Mouse (Mus musculus) midbrain, postnatal 0 days (tissue): ENCODE data around the gene Nav2. TPM values are rescaled to one million over a fixed set of nuclear protein-coding genes. Genes with fewer than 3 reads are reported as not detected.

Source experiments
- ATAC-seq: fragments of 200-750 bp; cut with Nextera tagmentation; 2 replicates; pipeline ENCODE4 v1.8.0; 2017; ENCODE audit warnings: moderate number of reproducible peaks, mild to moderate bottlenecking, moderate TSS enrichment, moderate library complexity; ENCODE audit not compliant: low FRiP score
- DNase-seq: peaks from one replicate; pipeline ENCODE4 v3.0.0-alpha.2; 2015; ENCODE audit warnings: low spot score
- H3K27ac ChIP-seq: fragments of 300-500 bp; sonication (generic); 2 replicates; pipeline ENCODE4 v1.5.1; 2014; ENCODE audit warnings: low read depth, mild to moderate bottlenecking, low read length, mixed read lengths
- H3K27me3 ChIP-seq: fragments of 300-500 bp; sonication (generic); 2 replicates; pipeline ENCODE4 v1.6.1; 2014; ENCODE audit warnings: low read length, control low read depth, mixed read lengths; ENCODE audit not compliant: insufficient read depth
- H3K36me3 ChIP-seq: fragments of 300-500 bp; sonication (generic); 2 replicates; pipeline ENCODE4 v1.6.1; 2014; ENCODE audit warnings: low read length, control low read depth, mixed read lengths; ENCODE audit not compliant: insufficient read depth
- H3K4me1 ChIP-seq: fragments of 300-500 bp; sonication (generic); 2 replicates; pipeline ENCODE4 v1.6.1; 2014; ENCODE audit warnings: mild to moderate bottlenecking, control low read depth, antibody characterized with exemption, low read length, mixed read lengths; ENCODE audit not compliant: insufficient read depth
- H3K4me2 ChIP-seq: fragments of 300-500 bp; sonication (generic); 2 replicates; pipeline ENCODE4 v1.6.1; 2014; ENCODE audit warnings: low read depth, mild to moderate bottlenecking, low read length, mixed read lengths; ENCODE audit not compliant: poor library complexity, severe bottlenecking
- H3K4me3 ChIP-seq: fragments of 300-500 bp; sonication (generic); 2 replicates; pipeline ENCODE4 v1.5.1; 2014; ENCODE audit warnings: low read depth, mild to moderate bottlenecking, low read length, moderate library complexity
- H3K9ac ChIP-seq: fragments of 300-500 bp; sonication (generic); replicated peaks from 2 replicates; pipeline ENCODE4 v1.6.1; 2014; ENCODE audit warnings: mild to moderate bottlenecking, low read length, moderate library complexity, mixed read lengths; ENCODE audit not compliant: poor library complexity, severe bottlenecking
- H3K9me3 ChIP-seq: fragments of 300-500 bp; sonication (generic); 2 replicates; pipeline ENCODE4 v1.6.1; 2016; ENCODE audit warnings: low read length, control low read depth
- CTCF ChIP-seq: IDR thresholded peaks from 2 replicates; pipeline ENCODE4 v1.5.1; 2016; ENCODE audit warnings: antibody characterized with exemption, mild to moderate bottlenecking
- WGBS: fragments of 180-500 bp; shearing (Covaris S2); extraction: QIAGEN DNeasy Blood & Tissue Kit; methylation state at CpG from one replicate; pipeline ENCODE4 v1.1.7; 2014; 5-methylcytosine and 5-hydroxymethylcytosine counted together
- polyA plus RNA-seq: library from polyadenylated mRNA; unstranded; fragments of >200 nt; fragmentation: Nextera tagmentation; extraction: Ambion mirVana; gene quantifications from 2 replicates; pipeline ENCODE4 v1.2.1, GENCODE M21; 2015
- total RNA-seq: library from RNA; depleted of rRNA; stranded (reverse); fragments of >200 nt; gene quantifications from 2 replicates; pipeline ENCODE4 v1.2.3, GENCODE M21; 2014

Nav2 gene
- total and polyA plus RNA-seq, 2 experiments from 2014 or later, result 18.3 to 53.8 TPM

GRCm38 (mm10) chr7:49371972-49372371, 463.5 kb downstream of the Nav2 start:
- H3K27me3 ChIP-seq, result no peaks in the 10 kb centered on the region
- no peak for TF ChIP-seq CTCF
- no peak for DNase-seq
- 74% methylated on average over 7 of the region's 7 CpGs for WGBS
- no peak for ATAC-seq
- H3K36me3 ChIP-seq, result no peaks in the 10 kb centered on the region
- peaks cover 11% of the 10 kb centered on the region for H3K4me1 ChIP-seq
- no peaks in the 10 kb centered on the region for H3K9me3 ChIP-seq
- H3K9ac ChIP-seq, result no peak overlapping the region
- no peak overlapping the region for H3K4me3 ChIP-seq
- H3K4me2 ChIP-seq, result no peak overlapping the region
- H3K27ac ChIP-seq, result no peak overlapping the region

GRCm38 (mm10) chr7:49373173-49373572, 464.7 kb downstream of the Nav2 start:
- TF ChIP-seq CTCF, result peak; percentile 37

GRCm38 (mm10) chr7:49373661-49374060, 465.1 kb downstream of the Nav2 start:
- Histone ChIP-seq H3K4me2 (no peak overlapping the region), H3K36me3 (no peaks in the 10 kb centered on the region), H3K4me1 (peaks cover 11% of the 10 kb centered on the region), H3K9ac (no peak overlapping the region), H3K27ac (no peak overlapping the region), H3K9me3 (no peaks in the 10 kb centered on the region), H3K27me3 (no peaks in the 10 kb centered on the region), H3K4me3 (no peak overlapping the region)
- no peak for DNase-seq
- 78% methylated on average over 3 of the region's 3 CpGs for WGBS
- TF ChIP-seq CTCF, result no peak
- no peak for ATAC-seq

More at GRCm38 (mm10) chr7:49373173-49373572, 464.7 kb downstream of the Nav2 start:
- no peak overlapping the region for H3K9ac ChIP-seq
- WGBS, result 66% methylated on average over 1 of the region's 1 CpGs
- H3K9me3 ChIP-seq, result no peaks in the 10 kb centered on the region
- no peak for DNase-seq
- no peak overlapping the region for H3K4me3 ChIP-seq
- no peak for ATAC-seq
- H3K27ac ChIP-seq, result no peak overlapping the region
- no peak overlapping the region for H3K4me2 ChIP-seq
- no peaks in the 10 kb centered on the region for H3K36me3 ChIP-seq
- no peaks in the 10 kb centered on the region for H3K27me3 ChIP-seq
- peaks cover 11% of the 10 kb centered on the region for H3K4me1 ChIP-seq

- Histone ChIP-seq H3K4me2 (no peak overlapping the region), H3K9me3 (no peaks in the 10 kb centered on the region), H3K27ac (no peak overlapping the region), H3K9ac (no peak overlapping the region), H3K36me3 (no peaks in the 10 kb centered on the region), H3K4me3 (no peak overlapping the region), H3K4me1 (peaks cover 8% of the 10 kb centered on the region), H3K27me3 (no peaks in the 10 kb centered on the region)
- DNase-seq (peak; percentile 79), ATAC-seq (peak; percentile 21; the same call in 1 of the 2 replicates)
- 5% methylated on average over 9 of the region's 9 CpGs for WGBS
- no peak for TF ChIP-seq CTCF
Observed at GRCm38 (mm10) chr7:49375499-49375974, 467.0 kb downstream of the Nav2 start.

GRCm38 (mm10) chr7:49378608-49379007, 470.1 kb downstream of the Nav2 start:
- ATAC-seq (no peak), DNase-seq (no peak)
- Histone ChIP-seq H3K4me3 (no peak overlapping the region), H3K27me3 (no peaks in the 10 kb centered on the region), H3K36me3 (no peaks in the 10 kb centered on the region), H3K9me3 (no peaks in the 10 kb centered on the region), H3K4me1 (peaks cover 8% of the 10 kb centered on the region), H3K9ac (no peak overlapping the region), H3K4me2 (no peak overlapping the region), H3K27ac (no peak overlapping the region)
- TF ChIP-seq CTCF, result no peak
- WGBS, result 86% methylated on average over 5 of the region's 5 CpGs

GRCm38 (mm10) chr7:49380940-49381339, 472.4 kb downstream of the Nav2 start:
- Histone ChIP-seq H3K36me3 (no peaks in the 10 kb centered on the region), H3K4me2 (no peak overlapping the region), H3K27ac (no peak overlapping the region), H3K9me3 (no peaks in the 10 kb centered on the region), H3K4me3 (no peak overlapping the region), H3K27me3 (no peaks in the 10 kb centered on the region), H3K4me1 (no peaks in the 10 kb centered on the region), H3K9ac (no peak overlapping the region)
- no peak for DNase-seq
- TF ChIP-seq CTCF, result no peak
- no peak for ATAC-seq
- whole genome bisulfite sequencing, result 83% methylated on average over 9 of the region's 9 CpGs
